Mouse (Mus musculus): Measurements from ENCODE around the gene Dnajc25.

Gene Dnajc25

GRCm38 (mm10) chr4:58994762-58995161 lies at the start of gene Dnajc25:
TSS of gene Dnajc25 (plus strand) at chr4:58995062.
- DNase-seq (ENCODE audit: low spot score in 2 of 2), result no peak

- DNase-seq (ENCODE audit: low spot score in 2 of 2), result no peak
Observed at GRCm38 (mm10) chr4:58948391-58948790, 46.5 kb upstream of the Dnajc25 start.

- DNase-seq (ENCODE audit: low spot score in 2 of 2), result no peak
Observed at GRCm38 (mm10) chr4:58952630-58953029, 42.2 kb upstream of the Dnajc25 start.

GRCm38 (mm10) chr4:58961719-58962118 lies 33.1 kb upstream of the Dnajc25 start:
- no peak for DNase-seq (ENCODE audit: low spot score in 2 of 2)

- no peak for DNase-seq (ENCODE audit: low spot score in 2 of 2)
Observed at GRCm38 (mm10) chr4:58963271-58963670, 31.6 kb upstream of the Dnajc25 start.

- DNase-seq (ENCODE audit: low spot score in 2 of 2), result no peak
Observed at GRCm38 (mm10) chr4:58965136-58965535, 29.7 kb upstream of the Dnajc25 start.

- DNase-seq (ENCODE audit: low spot score in 2 of 2), result no peak
Observed at GRCm38 (mm10) chr4:58970678-58971077, 24.2 kb upstream of the Dnajc25 start.

- DNase-seq (ENCODE audit: low spot score in 2 of 2), result no peak
Observed at GRCm38 (mm10) chr4:58975711-58976110, 19.2 kb upstream of the Dnajc25 start.

GRCm38 (mm10) chr4:58981421-58981820 lies 13.4 kb upstream of the Dnajc25 start:
- no peak for DNase-seq (ENCODE audit: low spot score in 2 of 2)

GRCm38 (mm10) chr4:58982806-58983205 lies 12.1 kb upstream of the Dnajc25 start:
- no peak for DNase-seq (ENCODE audit: low spot score in 2 of 2)

GRCm38 (mm10) chr4:58985157-58985648 lies 9.7 kb upstream of the Dnajc25 start:
- peak; percentile 70 to 80 for DNase-seq (ENCODE audit: low spot score in 2 of 2)

- peak; percentile 56 to 68 for DNase-seq (ENCODE audit: low spot score in 2 of 2)
Observed at GRCm38 (mm10) chr4:58986540-58987190, 8.2 kb upstream of the Dnajc25 start, which contains the start of gene Ptgr1. TSS of gene Ptgr1 (minus strand) at chr4:58987119.

GRCm38 (mm10) chr4:58989303-58989898 lies 5.5 kb upstream of the Dnajc25 start:
- no peak for DNase-seq (ENCODE audit: low spot score in 2 of 2)

- no peak for DNase-seq (ENCODE audit: low spot score in 2 of 2)
Observed at GRCm38 (mm10) chr4:58990609-58991434, 4.0 kb upstream of the Dnajc25 start.

- DNase-seq (ENCODE audit: low spot score in 2 of 2), result no peak
Observed at GRCm38 (mm10) chr4:58992195-58992594, 2.7 kb upstream of the Dnajc25 start.

GRCm38 (mm10) chr4:58995251-58995693 lies 410 bp downstream of the Dnajc25 start:
- no peak for DNase-seq (ENCODE audit: low spot score in 2 of 2)

GRCm38 (mm10) chr4:58997081-58997480 lies 2.2 kb downstream of the Dnajc25 start:
- no peak for DNase-seq (ENCODE audit: low spot score in 2 of 2)

- DNase-seq (ENCODE audit: low spot score in 2 of 2), result no peak
Observed at GRCm38 (mm10) chr4:58998688-58999087, 3.8 kb downstream of the Dnajc25 start.

- DNase-seq (ENCODE audit: low spot score in 2 of 2), result peak; percentile 63 to 70
Observed at GRCm38 (mm10) chr4:58999686-59000085, 4.8 kb downstream of the Dnajc25 start.

- no peak for DNase-seq (ENCODE audit: low spot score in 2 of 2)
Observed at GRCm38 (mm10) chr4:59000614-59001013, 5.8 kb downstream of the Dnajc25 start.

- DNase-seq (ENCODE audit: low spot score in 2 of 2), result peak; percentile 74 to 82
Observed at GRCm38 (mm10) chr4:59002948-59003805, 8.3 kb downstream of the Dnajc25 start, which contains the start of gene Gm20503. TSS of gene Gm20503 (plus strand) at chr4:59003210.

All from frontal cortex, postnatal 25 days (tissue).